Mouse (Mus musculus): ENCODE data around the gene Tbr1.

DNA sequence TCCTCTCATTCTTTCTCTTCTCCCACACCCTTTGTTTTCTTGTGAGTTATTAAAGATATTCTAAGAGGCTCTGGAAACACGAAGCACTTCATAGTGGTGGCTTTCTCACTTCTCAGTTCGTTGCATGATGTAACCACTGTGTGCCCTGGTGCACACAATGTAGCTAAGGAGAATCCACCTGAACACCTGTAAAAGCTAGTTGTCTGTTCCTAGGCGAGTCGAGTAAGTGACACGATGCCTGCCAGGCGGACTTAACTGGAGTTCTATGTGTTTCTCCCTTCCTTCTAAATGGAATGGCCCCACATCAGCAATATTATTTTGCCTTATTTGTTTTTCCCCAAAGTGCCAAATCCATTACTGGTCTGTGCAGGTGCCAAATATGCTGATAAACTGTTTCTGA, 10.4 kb downstream of the Tbr1 start:
- no peak for TF ChIP-seq POLR2A (IDR thresholded peaks at IDR 0.05; ENCODE audit: low read depth, low read length)
- TF ChIP-seq CTCF (IDR thresholded peaks at IDR 0.05; ENCODE audit: extremely low read depth, insufficient read length, insufficient replicate concordance, low read depth, low read length): no peak

Data from small intestine, adult 2 months (tissue).